Mouse (Mus musculus) E14TG2a.4 (cell line): ENCODE measurements around the gene Olfr229.

Experiments used
- CTCF ChIP-seq: conservative IDR thresholded peaks from 2 replicates; pipeline ENCODE4 v1.5.1; 2014; ENCODE audit warnings: low read length
- NANOG ChIP-seq: IDR thresholded peaks from 2 replicates; pipeline ENCODE4 v1.6.1; 2014; ENCODE audit warnings: borderline replicate concordance, low read length, mixed read lengths
- POU5F1 ChIP-seq: IDR thresholded peaks from 2 replicates; pipeline ENCODE4 v1.6.1; 2014; ENCODE audit warnings: low read length, borderline replicate concordance

DNA sequence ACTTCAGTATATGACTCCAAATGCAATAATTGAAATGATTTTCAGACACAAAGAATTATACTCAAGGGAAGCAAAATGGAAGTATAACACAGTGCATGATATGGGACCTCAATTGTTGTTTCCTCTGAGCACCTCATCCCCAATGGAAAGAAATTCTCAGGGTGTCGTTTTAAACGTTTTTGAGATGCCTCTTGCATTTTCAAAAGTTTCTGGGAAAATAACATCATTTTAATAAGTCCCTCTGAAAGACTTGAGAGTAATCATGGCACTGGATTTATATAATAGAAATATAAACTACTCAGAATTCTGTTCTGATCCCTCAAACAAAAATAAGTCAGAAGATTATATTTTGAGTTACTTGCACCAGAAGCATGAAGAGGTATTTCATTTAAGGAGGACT is 41.0 kb upstream of the Olfr229 start, which contains the start of gene Olfr972:
- TF ChIP-seq CTCF = no peak
- no peak for TF ChIP-seq POU5F1
- TF ChIP-seq NANOG = no peak
